16 mouse cellular contexts compared by ENCODE assay signal in the genomic region with DNA sequence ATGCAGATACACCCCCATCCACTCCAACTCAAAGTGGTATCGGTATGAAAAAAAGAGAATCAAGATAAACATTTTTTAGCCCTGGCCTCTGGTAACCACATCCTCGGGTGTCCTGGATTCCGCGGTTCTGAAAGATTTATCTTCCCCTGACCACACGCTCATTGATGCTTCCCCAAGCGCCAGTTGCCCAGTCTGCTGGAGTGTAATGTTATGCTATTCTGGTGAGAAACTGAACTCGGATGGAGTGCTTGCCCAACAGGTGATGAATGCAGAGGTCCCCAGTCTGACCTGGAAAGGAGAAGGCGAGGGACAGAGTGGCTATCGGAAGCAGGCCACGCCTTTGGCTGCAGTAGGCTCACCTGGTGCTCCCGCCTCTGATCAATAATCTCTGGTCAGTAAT. TPM values are rescaled to one million over a fixed set of nuclear protein-coding genes. Genes with fewer than 3 reads are reported as not detected.
"Had no signal": no experiment of that assay in that cellular context is flagged by ENCODE, and none has a peak within 500 bp of the region (broad histone marks: within the 10 kb centered on the region; RNA-seq: fewer than 3 reads in every experiment).

No protein-coding gene starts in this region.

- H3K27ac ChIP-seq: liver, embryonic 13.5 days; neural tube, embryonic 13.5 days; stomach, postnatal 0 days had no signal

- DNase-seq: kidney, adult 18-20 months; kidney, adult 9 months; liver, embryonic 13.5 days; lung, adult 2 months; lung, postnatal 14 days; lung, postnatal 4 days; midbrain, embryonic 14.5 days; retina, postnatal 1 day; thymus, adult 2 months; thymus, postnatal 14 days; thymus, postnatal 4 days had no signal

- H3K36me3 ChIP-seq: liver, embryonic 13.5 days; neural tube, embryonic 13.5 days had no signal

- H3K4me3 ChIP-seq: liver, embryonic 13.5 days; neural tube, embryonic 13.5 days had no signal

- H3K9ac ChIP-seq: liver, embryonic 13.5 days; neural tube, embryonic 13.5 days had no signal

- H3K9me3 ChIP-seq: liver, embryonic 13.5 days; neural tube, embryonic 13.5 days had no signal

- H3K4me2 ChIP-seq: liver, embryonic 13.5 days; midbrain, embryonic 11.5 days; neural tube, embryonic 13.5 days had no signal

RNA-seq across cellular contexts. Expression of a gene that starts 3.4 kb away (rescaled TPM):
- total RNA-seq: megakaryocyte-erythroid progenitor cell, adult 5-6 weeks; neutrophil, adult 5-6 weeks had no signal
